Mouse (Mus musculus): ENCODE measurements at regions not wholly inside any gene's neighbourhood (a gene's known extent, or its start where the extent isn't known, plus 50 kb on each side); places are given as distances from the start of the nearest gene placed in this dataset.

DNA sequence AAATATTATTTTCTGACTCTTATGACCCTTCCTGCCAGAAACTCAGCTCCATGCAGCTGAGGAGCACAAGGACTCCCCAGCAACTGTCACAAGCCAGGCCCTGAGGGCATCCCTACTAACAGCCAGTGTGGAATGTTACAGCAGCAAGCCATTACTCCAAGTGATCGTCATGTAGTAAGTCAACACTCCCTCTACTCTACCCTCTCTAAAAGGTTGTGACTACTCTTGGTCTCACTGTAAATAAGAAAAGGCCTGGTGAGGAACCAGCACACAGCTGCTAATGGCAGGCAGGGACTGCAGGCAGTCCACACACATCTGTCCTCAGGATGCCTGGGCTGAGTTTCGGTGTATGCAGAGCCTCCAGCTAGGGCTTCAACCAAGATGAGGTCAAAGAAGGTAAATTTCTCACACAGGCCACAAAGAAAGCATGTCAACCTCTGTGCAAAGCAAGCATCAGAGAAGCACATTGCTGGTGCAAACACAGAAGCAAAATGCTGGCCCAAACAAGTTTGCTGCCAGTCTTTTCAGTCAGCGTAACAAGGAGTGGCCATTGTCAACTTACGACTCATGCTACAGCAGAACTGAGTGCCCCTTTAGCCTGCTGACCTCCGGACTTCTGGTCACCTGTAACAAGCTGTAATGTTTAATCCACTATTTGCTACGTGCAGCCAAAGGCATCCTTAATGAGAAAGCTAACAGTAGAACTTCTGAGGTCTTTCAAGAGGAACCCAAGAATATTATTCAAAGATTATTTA, 62.9 kb upstream of the Ercc4 start:
- Histone ChIP-seq H3K4me3 (no peak overlapping the region), H3K9me3 (replicated peaks) (no peaks in the 10 kb centered on the region), H3K4me1 (no peaks in the 10 kb centered on the region), H3K27ac (no peak overlapping the region), H3K36me3 (no peaks in the 10 kb centered on the region), H3K27me3 (ENCODE audit: low read depth, poor library complexity, severe bottlenecking) (no peaks in the 10 kb centered on the region)
- 81% methylated on average over 6 of the region's 6 CpGs for WGBS
- DNase-seq (ENCODE audit: low spot score): no peak

DNA sequence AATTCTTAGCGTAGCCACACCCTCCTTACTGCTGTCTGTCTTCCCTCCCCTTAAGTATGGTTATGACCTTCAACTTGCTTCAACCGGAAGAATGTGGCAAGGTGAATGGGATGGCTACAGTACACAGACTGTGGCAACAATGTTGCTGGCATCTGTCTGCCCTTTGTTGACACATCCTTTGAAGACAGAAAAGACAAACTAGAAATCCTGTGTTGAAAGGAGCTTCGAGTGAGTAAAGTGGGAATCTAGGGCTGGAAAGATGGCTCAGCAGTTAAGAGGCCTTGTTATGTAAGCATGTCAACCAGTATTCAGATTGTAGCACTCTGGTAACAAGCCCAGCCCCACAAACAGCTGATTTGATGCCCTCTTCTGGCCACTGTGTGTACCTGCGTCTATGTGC, 60.2 kb upstream of the Ercc4 start:
- Histone ChIP-seq H3K4me3 (no peak overlapping the region), H3K36me3 (no peaks in the 10 kb centered on the region), H3K9me3 (replicated peaks) (no peaks in the 10 kb centered on the region), H3K27me3 (ENCODE audit: low read depth, poor library complexity, severe bottlenecking) (no peaks in the 10 kb centered on the region), H3K4me1 (no peaks in the 10 kb centered on the region), H3K27ac (no peak overlapping the region)
- WGBS: 91% methylated on average over 4 of the region's 4 CpGs
- no peak for DNase-seq (ENCODE audit: low spot score)

DNA sequence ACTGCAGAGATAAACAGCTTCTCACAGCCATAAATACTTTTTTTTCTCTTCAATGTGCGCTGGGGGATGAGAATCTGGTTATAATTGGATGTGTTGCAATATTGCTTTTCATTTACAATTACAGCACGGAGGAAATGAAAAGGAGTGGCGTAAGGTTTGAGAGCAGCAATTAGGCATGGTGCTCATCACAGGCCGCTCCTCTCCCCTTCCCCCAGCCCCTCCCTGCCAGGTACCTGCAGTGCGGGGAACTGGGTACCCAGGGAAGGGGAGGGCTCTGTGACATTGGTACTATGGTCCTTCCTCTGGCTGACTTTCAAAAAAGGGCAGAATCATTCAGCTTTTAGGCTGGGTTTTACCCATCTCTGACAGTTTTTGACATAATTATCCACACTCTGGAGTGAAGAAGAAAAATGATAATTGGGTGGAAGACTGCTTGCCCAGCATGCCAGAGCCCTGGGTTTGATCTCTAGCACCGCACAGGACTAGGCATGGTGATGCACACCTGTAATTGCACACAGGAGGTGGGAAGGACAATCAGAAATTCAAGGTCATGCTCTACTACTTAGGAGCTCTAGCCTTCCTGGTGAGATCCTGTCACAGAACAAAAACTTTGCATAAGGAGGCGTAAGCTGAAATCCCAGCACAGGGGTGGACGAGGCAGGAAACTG, 59.1 kb upstream of the Ercc4 start:
- H3K4me1 ChIP-seq: no peaks in the 10 kb centered on the region
- no peak overlapping the region for H3K27ac ChIP-seq
- WGBS: 80% methylated on average over 8 of the region's 8 CpGs
- H3K4me3 ChIP-seq: no peak overlapping the region
- H3K27me3 ChIP-seq (ENCODE audit: low read depth, poor library complexity, severe bottlenecking): no peaks in the 10 kb centered on the region
- H3K9me3 ChIP-seq (replicated peaks): no peaks in the 10 kb centered on the region
- H3K36me3 ChIP-seq: no peaks in the 10 kb centered on the region
- DNase-seq (ENCODE audit: low spot score): no peak

DNA sequence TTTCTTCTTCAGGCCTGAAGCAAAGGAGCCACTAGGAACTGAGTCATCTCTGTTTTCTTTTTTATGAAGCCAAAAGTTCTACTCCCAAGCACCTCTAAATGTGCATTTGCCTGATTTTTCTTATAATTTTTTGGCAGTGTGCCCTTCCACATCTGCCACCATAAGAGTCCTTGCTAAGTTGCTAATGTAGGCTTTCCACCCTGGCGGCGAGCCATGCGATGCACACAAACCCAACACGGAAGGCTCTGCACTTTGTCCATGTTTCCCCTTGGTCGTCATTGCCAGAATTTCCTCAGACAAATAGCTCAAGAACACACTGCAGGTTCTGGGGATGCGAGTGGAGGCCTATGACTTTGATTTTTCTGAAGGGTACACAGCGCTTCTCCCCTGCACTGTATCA, 54.5 kb upstream of the Ercc4 start:
- 90% methylated on average over 7 of the region's 7 CpGs for WGBS
- H3K27me3 ChIP-seq (ENCODE audit: low read depth, poor library complexity, severe bottlenecking): no peaks in the 10 kb centered on the region
- H3K9me3 ChIP-seq (replicated peaks): no peaks in the 10 kb centered on the region
- H3K27ac ChIP-seq: no peak overlapping the region
- no peaks in the 10 kb centered on the region for H3K36me3 ChIP-seq
- no peak for DNase-seq (ENCODE audit: low spot score)
- no peak overlapping the region for H3K4me3 ChIP-seq
- no peaks in the 10 kb centered on the region for H3K4me1 ChIP-seq
